Mouse (Mus musculus): ENCODE data around the gene Gnb4.

DNA sequence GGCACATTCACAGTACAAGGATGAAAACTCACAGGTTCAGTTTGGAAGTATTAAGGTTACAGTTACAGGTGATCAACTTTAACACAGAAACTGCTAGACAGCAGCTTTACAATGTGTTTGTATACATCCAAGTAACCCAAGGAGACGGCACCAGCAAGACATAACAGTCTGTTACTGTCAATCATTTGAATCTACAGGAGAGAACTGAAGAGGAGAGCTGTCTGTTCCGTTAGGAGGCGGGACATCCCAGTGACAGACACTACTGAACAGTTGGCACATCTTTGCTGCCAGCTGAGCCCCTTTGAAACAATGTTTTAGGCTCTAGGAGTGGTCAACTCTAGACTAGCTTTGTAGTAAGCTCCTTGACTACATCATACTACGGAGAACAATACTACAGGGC, 32.9 kb downstream of the Gnb4 start:
- no peak for TF ChIP-seq CTCF (IDR thresholded peaks at IDR 0.05; ENCODE audit: low read depth, low read length)
- no peak for TF ChIP-seq POLR2A (IDR thresholded peaks at IDR 0.05; ENCODE audit: extremely low read depth, insufficient read depth, low read length)

Data from liver, adult 2 months (tissue).